Mouse (Mus musculus) forelimb bud, embryonic 11.5 days (tissue): ENCODE results near the gene Rtn4.
"Not testable (repeated sequence)": the region's sequence is repeated elsewhere in the genome, so short reads cannot be mapped to it uniquely, and the experiment has no call there.

Experiments
- DNase-seq: peaks from one replicate; pipeline ENCODE4 v3.0.0-alpha.2; 2012; ENCODE audit warnings: low read depth, low spot score

The Rtn4 gene

DNA sequence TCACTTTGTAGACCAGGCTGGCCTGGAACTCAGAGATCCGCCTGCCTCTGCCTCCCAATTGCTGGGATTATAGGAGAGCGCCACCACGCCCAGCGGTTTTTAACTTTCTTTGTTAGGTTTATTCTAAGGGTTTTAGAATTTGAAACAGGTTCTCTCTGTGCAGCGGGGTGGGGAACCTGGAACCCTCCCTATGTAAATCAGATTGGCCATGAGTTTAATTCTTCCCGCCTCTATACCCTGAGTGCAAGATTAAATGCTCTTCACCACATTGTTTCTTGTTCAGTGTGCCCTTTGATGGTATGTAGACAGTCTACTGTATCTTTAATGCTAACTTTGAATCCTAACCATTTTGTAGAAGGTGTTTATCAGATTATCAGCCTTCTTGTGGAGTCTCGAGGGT, 21.4 kb downstream of the Rtn4 start:
- no peak for DNase-seq

DNA sequence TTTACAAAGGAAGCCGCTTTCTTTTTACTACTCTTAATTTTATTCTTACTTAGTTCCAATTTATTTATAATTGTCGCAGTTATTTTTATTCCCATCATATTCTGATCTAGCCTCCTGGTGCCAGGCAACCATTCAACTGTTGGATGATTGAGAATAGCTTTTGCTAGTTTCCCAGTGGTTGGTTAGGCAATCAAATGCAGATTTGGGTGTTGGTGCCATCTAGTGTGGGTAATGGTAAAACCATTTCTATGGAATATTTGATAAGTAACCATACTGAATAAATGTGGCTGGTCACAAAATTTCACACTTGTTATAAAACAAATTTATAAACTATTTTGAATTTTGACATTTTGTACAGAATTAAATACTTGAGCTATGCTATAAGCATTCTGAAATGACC, 22.0 kb downstream of the Rtn4 start:
- DNase-seq: no peak

- DNase-seq: no peak
Measured at GRCm38 (mm10) chr11:29715499-29715898, 22.8 kb downstream of the Rtn4 start.

DNA sequence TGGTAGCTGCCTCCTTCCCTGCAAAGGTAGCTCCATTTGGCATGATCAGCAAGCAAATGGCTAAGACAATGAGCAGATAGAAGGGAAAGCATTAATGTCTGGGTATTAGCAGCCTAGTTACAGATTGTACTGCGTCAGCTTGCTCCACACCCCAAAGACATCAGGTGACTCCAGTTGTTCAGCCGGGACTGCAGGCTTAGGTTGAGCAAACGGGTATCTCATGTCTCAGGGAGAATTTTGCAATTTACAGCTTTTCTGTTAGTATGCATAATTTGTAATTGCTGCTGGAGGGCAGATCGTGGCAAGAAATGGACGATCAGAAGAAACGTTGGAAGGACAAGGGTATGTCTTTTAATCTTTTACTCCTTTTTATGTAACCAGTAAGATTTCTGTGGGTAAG, 25.8 kb downstream of the Rtn4 start:
- DNase-seq: no peak

- no peak for DNase-seq
Measured at GRCm38 (mm10) chr11:29719597-29719996, 26.9 kb downstream of the Rtn4 start.

GRCm38 (mm10) chr11:29724213-29724612, 31.5 kb downstream of the Rtn4 start:
- no peak for DNase-seq

DNA sequence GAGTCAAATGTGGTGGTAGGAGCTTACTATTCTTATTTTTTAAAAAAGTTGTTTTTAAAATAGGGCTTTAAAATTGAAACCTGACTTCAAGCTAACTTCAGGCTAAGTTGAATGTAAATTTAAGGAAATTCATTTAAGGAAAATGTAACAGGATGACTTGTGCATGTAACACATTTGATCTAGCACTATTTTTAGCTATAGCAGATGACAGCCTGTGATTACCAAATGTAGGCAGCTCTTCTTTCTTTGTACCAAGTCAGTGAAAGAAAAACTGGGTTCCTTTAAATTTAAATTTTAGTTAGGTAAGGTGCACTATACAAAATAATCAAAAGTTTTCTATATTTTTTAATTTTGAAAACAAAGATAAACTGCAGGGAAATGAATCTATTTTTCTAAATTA, 32.4 kb downstream of the Rtn4 start:
- DNase-seq: no peak

GRCm38 (mm10) chr11:29725610-29726009, 32.9 kb downstream of the Rtn4 start:
- DNase-seq: no peak

GRCm38 (mm10) chr11:29727901-29728300, 35.2 kb downstream of the Rtn4 start:
- no peak for DNase-seq

DNA sequence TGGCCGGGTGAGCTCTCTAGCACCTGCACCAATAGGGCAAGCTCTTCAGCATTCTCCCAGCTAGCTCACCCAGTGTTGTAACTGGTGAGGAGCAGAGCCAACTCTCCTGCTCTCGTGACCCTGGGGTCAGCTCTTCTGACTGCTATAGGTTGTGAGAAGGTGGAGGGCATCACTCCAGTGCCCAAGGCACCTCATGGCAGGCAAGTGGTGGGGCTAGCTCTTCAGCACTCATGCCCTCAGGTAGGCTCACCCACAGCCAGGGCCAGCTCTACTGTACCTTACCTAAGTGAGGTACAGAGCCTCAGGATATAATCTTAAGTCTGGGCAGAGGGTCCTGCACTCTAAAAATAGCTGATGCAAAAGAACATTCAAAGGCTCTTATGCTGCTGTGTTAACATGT, 47.0 kb downstream of the Rtn4 start:
- no peak for DNase-seq

DNA sequence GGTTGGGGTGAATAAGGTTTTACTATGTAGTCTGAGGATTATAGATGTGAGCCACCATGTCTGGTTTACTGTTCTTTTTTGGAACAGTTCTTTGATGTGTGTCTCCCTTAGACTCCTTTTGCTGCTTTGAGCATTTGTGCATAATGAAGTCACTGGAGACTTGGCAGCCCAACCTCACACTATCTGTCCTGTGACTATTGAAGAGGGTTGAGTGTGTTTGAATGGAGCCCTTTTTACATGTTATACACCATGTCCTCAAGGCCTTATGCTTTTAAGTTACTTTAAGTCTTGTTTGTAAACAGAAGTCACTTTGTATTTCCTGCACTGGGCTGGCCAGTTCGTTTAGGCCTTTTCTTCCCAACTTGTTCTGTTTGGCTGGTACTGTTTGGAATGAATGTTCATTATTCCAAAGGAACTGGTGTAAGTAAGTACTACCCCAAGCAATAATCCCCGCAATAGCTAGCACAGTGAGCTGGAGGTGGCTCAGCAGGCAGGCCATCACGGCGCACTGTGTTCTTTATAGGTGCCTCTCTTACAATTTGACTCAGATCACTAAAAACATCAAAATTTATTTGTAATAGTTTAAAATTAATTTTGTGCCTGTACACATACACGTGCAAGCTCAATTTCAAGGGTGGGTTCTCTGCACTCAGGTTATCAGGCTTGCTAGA, 52.1 kb downstream of the Rtn4 start:
- DNase-seq: no peak

- no peak for DNase-seq
Measured at GRCm38 (mm10) chr11:29745513-29745912, 52.8 kb downstream of the Rtn4 start.

- no peak for DNase-seq
Measured at GRCm38 (mm10) chr11:29746203-29746602, 53.5 kb downstream of the Rtn4 start.

GRCm38 (mm10) chr11:29747365-29747764, 54.6 kb downstream of the Rtn4 start:
- DNase-seq: no peak

DNA sequence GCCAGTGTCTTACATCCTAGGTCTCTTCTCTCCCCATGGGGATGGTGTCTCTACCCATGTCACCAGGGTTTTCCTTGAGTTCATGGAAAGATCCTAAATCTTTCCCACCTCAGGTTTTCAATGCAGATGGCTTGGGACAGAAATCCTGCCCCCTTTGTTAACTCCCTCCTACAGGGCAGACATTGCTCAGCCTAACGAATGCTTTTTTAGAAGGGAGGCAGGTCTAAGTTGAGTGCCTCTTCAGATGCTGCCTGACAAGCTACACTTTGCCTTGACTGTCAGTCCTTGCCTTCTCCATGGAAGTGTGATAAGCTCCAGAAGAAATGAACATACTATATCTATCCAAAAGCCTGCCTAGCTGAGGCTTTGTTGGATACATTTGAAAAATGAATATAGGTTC, 55.1 kb downstream of the Rtn4 start:
- DNase-seq: no peak

DNA sequence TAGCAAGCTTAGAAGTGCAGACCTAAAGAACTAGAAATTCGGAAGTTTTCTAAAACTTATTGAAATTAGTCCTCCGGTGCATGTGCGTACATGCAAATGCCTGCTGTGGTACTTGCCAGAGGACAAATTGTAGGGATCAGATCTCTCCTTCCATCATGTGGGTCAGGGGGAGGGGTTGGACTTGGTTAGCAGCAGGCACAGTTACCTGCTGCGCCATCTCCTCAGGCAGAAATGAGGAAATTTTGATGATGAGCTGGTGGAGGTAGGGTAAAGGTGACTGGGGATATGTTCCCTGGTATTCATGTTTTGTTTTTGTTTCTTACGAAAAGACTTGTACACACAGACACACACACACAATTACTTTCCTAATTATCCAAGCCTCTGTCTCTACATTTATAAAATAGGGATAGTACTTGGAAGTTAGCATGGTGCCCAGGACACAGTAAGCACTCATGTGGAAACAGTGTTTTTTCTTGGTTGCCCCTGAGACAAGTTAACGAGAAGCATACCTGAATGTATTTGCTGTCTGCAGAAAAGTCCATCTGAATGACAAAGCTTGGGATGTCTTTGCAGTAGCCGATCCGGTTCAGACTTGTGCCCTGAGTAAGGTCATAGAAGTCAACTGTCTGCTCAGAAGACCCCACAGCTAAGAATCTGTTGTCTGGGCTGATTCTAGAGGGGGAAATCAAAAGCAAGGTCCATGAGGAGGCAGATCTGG, 56.2 kb downstream of the Rtn4 start:
- DNase-seq: no peak

DNA sequence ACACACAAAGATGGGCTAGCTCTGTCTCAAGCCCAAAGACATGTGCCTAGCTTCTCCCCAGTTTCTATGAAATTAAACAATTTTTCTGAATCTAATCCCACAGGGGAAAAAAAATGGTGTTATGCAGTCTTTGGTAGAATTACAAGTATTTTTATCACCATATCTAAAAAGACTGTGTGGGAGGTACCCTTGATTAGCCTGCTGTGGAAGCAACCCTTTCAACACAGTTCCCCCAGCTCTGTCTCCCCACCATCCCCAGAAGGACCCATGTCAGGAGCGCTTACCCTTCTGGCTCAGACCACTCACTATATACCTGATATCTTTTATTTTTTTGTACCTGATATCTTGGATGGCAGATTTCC, 56.7 kb downstream of the Rtn4 start:
- no peak for DNase-seq

DNA sequence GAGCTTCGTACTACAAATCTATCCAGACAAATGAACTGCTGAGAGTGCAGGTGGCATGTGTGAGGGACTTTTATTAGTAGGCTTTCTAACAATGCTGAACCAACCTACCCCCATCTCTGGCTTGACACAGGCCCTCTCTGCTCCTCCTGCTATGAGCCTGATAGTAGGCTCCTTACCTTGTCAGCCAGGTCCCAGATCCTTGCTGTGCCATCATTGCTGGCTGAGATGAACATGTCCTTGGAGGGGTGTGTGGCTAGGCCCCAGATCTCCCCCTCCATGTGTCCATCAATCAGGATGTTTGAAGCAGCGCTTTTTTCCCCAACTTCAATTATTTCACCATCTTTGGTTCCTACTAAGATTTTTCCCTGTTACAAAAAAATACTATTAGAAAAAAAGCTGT, 58.3 kb downstream of the Rtn4 start:
- no peak for DNase-seq

- DNase-seq: no peak
Measured at GRCm38 (mm10) chr11:29751648-29752611, 59.2 kb downstream of the Rtn4 start.

- not testable (repeated sequence) for DNase-seq
Measured at GRCm38 (mm10) chr11:29756007-29756406, 63.3 kb downstream of the Rtn4 start.

DNA sequence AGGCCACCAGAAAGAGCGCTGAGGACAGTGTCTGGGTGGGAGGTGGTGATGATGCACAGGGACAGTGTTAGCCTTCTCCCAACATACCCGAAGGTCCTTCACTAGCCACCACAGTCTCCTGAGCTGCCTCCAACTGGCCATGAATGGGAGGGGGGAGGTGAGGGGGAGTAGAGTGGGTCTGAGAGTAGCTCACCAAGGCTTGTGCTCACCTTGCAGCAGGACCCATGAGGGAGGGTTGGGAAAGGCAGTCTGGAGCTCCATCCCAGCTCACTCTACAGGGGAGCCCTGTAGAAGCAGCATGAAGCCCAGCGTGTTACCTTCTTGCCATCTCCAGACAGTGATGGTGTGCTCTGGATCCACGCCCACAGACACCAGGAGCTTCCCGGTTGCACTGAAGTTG, 65.9 kb downstream of the Rtn4 start:
- no peak for DNase-seq

- DNase-seq: no peak
Measured at GRCm38 (mm10) chr11:29761387-29761786, 68.6 kb downstream of the Rtn4 start.
